Mouse (Mus musculus): ENCODE results near the gene Mfsd14a.

DNA sequence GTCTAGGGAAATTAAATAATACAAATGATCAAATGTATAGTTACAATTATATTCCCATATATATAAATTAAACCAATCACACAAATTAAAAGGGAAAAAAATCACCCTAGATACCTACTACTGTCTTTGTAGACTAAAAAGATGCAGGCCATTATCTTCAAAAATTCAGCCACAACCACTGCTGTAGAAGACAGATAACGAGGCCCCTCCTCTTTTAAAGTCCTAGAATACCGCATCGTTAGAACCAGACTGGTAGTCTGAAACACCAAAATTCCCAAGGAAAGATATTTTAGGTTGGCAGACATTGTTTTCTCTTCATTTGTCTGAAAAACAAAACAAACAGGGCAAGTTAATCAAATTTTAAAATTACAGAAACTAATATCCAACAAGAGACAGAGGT is 31.8 kb upstream of the Mfsd14a start:
- TF ChIP-seq POLR2A (IDR thresholded peaks at IDR 0.05; ENCODE audit: control insufficient read depth, extremely low read depth, insufficient read depth, low read length, poor library complexity) (no peak), CTCF (IDR thresholded peaks at IDR 0.05; ENCODE audit: borderline replicate concordance, control insufficient read depth, extremely low read depth, insufficient read depth, low read length, poor library complexity) (no peak)

Data from thymus, adult 2 months (tissue).